Mouse (Mus musculus): ENCODE measurements around the gene Dcaf5. TPM values are rescaled to one million over a fixed set of nuclear protein-coding genes. Genes with fewer than 3 reads are reported as not detected.

Dcaf5 gene
- polyA plus RNA-seq, 1 experiment from 2014 or later, result 11.4 TPM

GRCm38 (mm10) chr12:80396397-80396796, 40.0 kb downstream of the Dcaf5 start:
- Histone ChIP-seq H3K27ac (ENCODE audit: low read depth) (no peak overlapping the region), H3K9me3 (ENCODE audit: control insufficient read depth, low read length) (no peaks in the 10 kb centered on the region), H3K9ac (ENCODE audit: low read length) (no peak overlapping the region), H3K4me3 (ENCODE audit: low read depth, low read length) (no peak overlapping the region), H3K4me2 (ENCODE audit: low read length) (no peak overlapping the region), H3K27me3 (replicated peaks; ENCODE audit: control insufficient read depth, insufficient read depth, low read length) (no peaks in the 10 kb centered on the region), H3K36me3 (ENCODE audit: control insufficient read depth, insufficient read depth, low read length) (peaks cover 38% of the 10 kb centered on the region), H3K4me1 (replicated peaks; ENCODE audit: control insufficient read depth, insufficient read depth, low read length) (no peaks in the 10 kb centered on the region)
- DNase-seq (ENCODE audit: low spot score) (no peak), ATAC-seq (replicated peaks; ENCODE audit: low FRiP score, low TSS enrichment, low read depth) (no peak)
- 67% methylated on average over 6 of the region's 6 CpGs for WGBS

GRCm38 (mm10) chr12:80395270-80395669, 41.1 kb downstream of the Dcaf5 start:
- no peaks in the 10 kb centered on the region for H3K9me3 ChIP-seq (ENCODE audit: control insufficient read depth, low read length)
- H3K9ac ChIP-seq (ENCODE audit: low read length), result no peak overlapping the region
- H3K4me2 ChIP-seq (ENCODE audit: low read length), result no peak overlapping the region
- no peaks in the 10 kb centered on the region for H3K4me1 ChIP-seq (replicated peaks; ENCODE audit: control insufficient read depth, insufficient read depth, low read length)
- no peaks in the 10 kb centered on the region for H3K27me3 ChIP-seq (replicated peaks; ENCODE audit: control insufficient read depth, insufficient read depth, low read length)
- no peak overlapping the region for H3K27ac ChIP-seq (ENCODE audit: low read depth)
- ATAC-seq (replicated peaks; ENCODE audit: low FRiP score, low TSS enrichment, low read depth) (no peak), DNase-seq (ENCODE audit: low spot score) (no peak)
- peaks cover 33% of the 10 kb centered on the region for H3K36me3 ChIP-seq (ENCODE audit: control insufficient read depth, insufficient read depth, low read length)
- H3K4me3 ChIP-seq (ENCODE audit: low read depth, low read length), result no peak overlapping the region
- WGBS, result 87% methylated on average over 4 of the region's 4 CpGs

GRCm38 (mm10) chr12:80394045-80394444, 42.4 kb downstream of the Dcaf5 start:
- no peak for ATAC-seq (replicated peaks; ENCODE audit: low FRiP score, low TSS enrichment, low read depth)
- Histone ChIP-seq H3K36me3 (ENCODE audit: control insufficient read depth, insufficient read depth, low read length) (peaks cover 37% of the 10 kb centered on the region), H3K4me2 (ENCODE audit: low read length) (no peak overlapping the region), H3K27ac (ENCODE audit: low read depth) (no peak overlapping the region), H3K27me3 (replicated peaks; ENCODE audit: control insufficient read depth, insufficient read depth, low read length) (no peaks in the 10 kb centered on the region), H3K9me3 (ENCODE audit: control insufficient read depth, low read length) (no peaks in the 10 kb centered on the region), H3K4me3 (ENCODE audit: low read depth, low read length) (no peak overlapping the region), H3K9ac (ENCODE audit: low read length) (no peak overlapping the region), H3K4me1 (replicated peaks; ENCODE audit: control insufficient read depth, insufficient read depth, low read length) (no peaks in the 10 kb centered on the region)
- DNase-seq (ENCODE audit: low spot score), result no peak
- 90% methylated on average over 2 of the region's 2 CpGs for WGBS

- 63% methylated on average over 3 of the region's 3 CpGs for WGBS
- Histone ChIP-seq H3K27me3 (replicated peaks; ENCODE audit: control insufficient read depth, insufficient read depth, low read length) (no peaks in the 10 kb centered on the region), H3K4me3 (ENCODE audit: low read depth, low read length) (no peak overlapping the region), H3K4me1 (replicated peaks; ENCODE audit: control insufficient read depth, insufficient read depth, low read length) (no peaks in the 10 kb centered on the region), H3K9ac (ENCODE audit: low read length) (no peak overlapping the region), H3K27ac (ENCODE audit: low read depth) (no peak overlapping the region), H3K4me2 (ENCODE audit: low read length) (no peak overlapping the region), H3K36me3 (ENCODE audit: control insufficient read depth, insufficient read depth, low read length) (peaks cover 12% of the 10 kb centered on the region; the same call in 1 of the 2 replicates), H3K9me3 (ENCODE audit: control insufficient read depth, low read length) (no peaks in the 10 kb centered on the region)
- no peak for DNase-seq (ENCODE audit: low spot score)
- no peak for ATAC-seq (replicated peaks; ENCODE audit: low FRiP score, low TSS enrichment, low read depth)
Observed at GRCm38 (mm10) chr12:80389448-80389847, 47.0 kb downstream of the Dcaf5 start.

GRCm38 (mm10) chr12:80387326-80387725, 49.1 kb downstream of the Dcaf5 start:
- Histone ChIP-seq H3K9ac (ENCODE audit: low read length) (no peak overlapping the region), H3K4me3 (ENCODE audit: low read depth, low read length) (no peak overlapping the region), H3K4me2 (ENCODE audit: low read length) (no peak overlapping the region), H3K27ac (ENCODE audit: low read depth) (no peak overlapping the region), H3K9me3 (ENCODE audit: control insufficient read depth, low read length) (no peaks in the 10 kb centered on the region), H3K36me3 (ENCODE audit: control insufficient read depth, insufficient read depth, low read length) (peaks cover 20% of the 10 kb centered on the region), H3K4me1 (replicated peaks; ENCODE audit: control insufficient read depth, insufficient read depth, low read length) (no peaks in the 10 kb centered on the region), H3K27me3 (replicated peaks; ENCODE audit: control insufficient read depth, insufficient read depth, low read length) (no peaks in the 10 kb centered on the region)
- DNase-seq (ENCODE audit: low spot score) (no peak), ATAC-seq (replicated peaks; ENCODE audit: low FRiP score, low TSS enrichment, low read depth) (no peak)
- 92% methylated on average over 5 of the region's 5 CpGs for WGBS

- Histone ChIP-seq H3K27ac (ENCODE audit: low read depth) (no peak overlapping the region), H3K4me2 (ENCODE audit: low read length) (no peak overlapping the region), H3K27me3 (replicated peaks; ENCODE audit: control insufficient read depth, insufficient read depth, low read length) (no peaks in the 10 kb centered on the region), H3K9me3 (ENCODE audit: control insufficient read depth, low read length) (no peaks in the 10 kb centered on the region), H3K4me1 (replicated peaks; ENCODE audit: control insufficient read depth, insufficient read depth, low read length) (no peaks in the 10 kb centered on the region), H3K36me3 (ENCODE audit: control insufficient read depth, insufficient read depth, low read length) (peaks cover 20% of the 10 kb centered on the region), H3K9ac (ENCODE audit: low read length) (no peak overlapping the region), H3K4me3 (ENCODE audit: low read depth, low read length) (no peak overlapping the region)
- WGBS, result 85% methylated on average over 1 of the region's 1 CpGs
- ATAC-seq (replicated peaks; ENCODE audit: low FRiP score, low TSS enrichment, low read depth), result no peak
- DNase-seq (ENCODE audit: low spot score), result no peak
Observed at GRCm38 (mm10) chr12:80385361-80385760, 51.0 kb downstream of the Dcaf5 start.

- no peaks in the 10 kb centered on the region for H3K27me3 ChIP-seq (replicated peaks; ENCODE audit: control insufficient read depth, insufficient read depth, low read length)
- no peak overlapping the region for H3K4me3 ChIP-seq (ENCODE audit: low read depth, low read length)
- ATAC-seq (replicated peaks; ENCODE audit: low FRiP score, low TSS enrichment, low read depth) (no peak), DNase-seq (ENCODE audit: low spot score) (no peak)
- H3K27ac ChIP-seq (ENCODE audit: low read depth), result no peak overlapping the region
- no peaks in the 10 kb centered on the region for H3K9me3 ChIP-seq (ENCODE audit: control insufficient read depth, low read length)
- no peak overlapping the region for H3K9ac ChIP-seq (ENCODE audit: low read length)
- H3K4me1 ChIP-seq (replicated peaks; ENCODE audit: control insufficient read depth, insufficient read depth, low read length), result 0 out of 2 replicates have a peak, but pooled peaks cover 4% of the 10 kb centered on the region
- H3K4me2 ChIP-seq (ENCODE audit: low read length), result no peak overlapping the region
- WGBS, result 90% methylated on average over 8 of the region's 8 CpGs
- peaks cover 20% of the 10 kb centered on the region for H3K36me3 ChIP-seq (ENCODE audit: control insufficient read depth, insufficient read depth, low read length)
Observed at GRCm38 (mm10) chr12:80383478-80383877, 52.9 kb downstream of the Dcaf5 start.

- Histone ChIP-seq H3K27me3 (replicated peaks; ENCODE audit: control insufficient read depth, insufficient read depth, low read length) (no peaks in the 10 kb centered on the region), H3K4me2 (ENCODE audit: low read length) (no peak overlapping the region), H3K4me1 (replicated peaks; ENCODE audit: control insufficient read depth, insufficient read depth, low read length) (0 out of 2 replicates have a peak, but pooled peaks cover 4% of the 10 kb centered on the region), H3K36me3 (ENCODE audit: control insufficient read depth, insufficient read depth, low read length) (peaks cover 20% of the 10 kb centered on the region), H3K4me3 (ENCODE audit: low read depth, low read length) (no peak overlapping the region), H3K9me3 (ENCODE audit: control insufficient read depth, low read length) (no peaks in the 10 kb centered on the region), H3K9ac (ENCODE audit: low read length) (no peak overlapping the region), H3K27ac (ENCODE audit: low read depth) (no peak overlapping the region)
- 95% methylated on average over 2 of the region's 2 CpGs for WGBS
- ATAC-seq (replicated peaks; ENCODE audit: low FRiP score, low TSS enrichment, low read depth) (no peak), DNase-seq (ENCODE audit: low spot score) (no peak)
Observed at GRCm38 (mm10) chr12:80382794-80383193, 53.6 kb downstream of the Dcaf5 start.

- DNase-seq (ENCODE audit: low spot score), result no peak
- ATAC-seq (replicated peaks; ENCODE audit: low FRiP score, low TSS enrichment, low read depth), result no peak; the same call in 1 of the 2 replicates
- Histone ChIP-seq H3K4me2 (ENCODE audit: low read length) (no peak overlapping the region), H3K27me3 (replicated peaks; ENCODE audit: control insufficient read depth, insufficient read depth, low read length) (no peaks in the 10 kb centered on the region), H3K4me3 (ENCODE audit: low read depth, low read length) (no peak overlapping the region), H3K9me3 (ENCODE audit: control insufficient read depth, low read length) (no peaks in the 10 kb centered on the region), H3K36me3 (ENCODE audit: control insufficient read depth, insufficient read depth, low read length) (peaks cover 28% of the 10 kb centered on the region), H3K4me1 (replicated peaks; ENCODE audit: control insufficient read depth, insufficient read depth, low read length) (0 out of 2 replicates have a peak, but pooled peaks cover 4% of the 10 kb centered on the region), H3K9ac (ENCODE audit: low read length) (no peak overlapping the region), H3K27ac (ENCODE audit: low read depth) (0 out of 2 replicates have a peak overlapping the region, but pooled peaks have one; percentile 7)
- 89% methylated on average over 10 of the region's 10 CpGs for WGBS
Observed at GRCm38 (mm10) chr12:80379831-80380457, 56.5 kb downstream of the Dcaf5 start.
